Mouse (Mus musculus): ENCODE results near the gene Gm11758.
"Not testable (repeated sequence)": the region's sequence is repeated elsewhere in the genome, so short reads cannot be mapped to it uniquely, and the experiment has no call there.

DNA sequence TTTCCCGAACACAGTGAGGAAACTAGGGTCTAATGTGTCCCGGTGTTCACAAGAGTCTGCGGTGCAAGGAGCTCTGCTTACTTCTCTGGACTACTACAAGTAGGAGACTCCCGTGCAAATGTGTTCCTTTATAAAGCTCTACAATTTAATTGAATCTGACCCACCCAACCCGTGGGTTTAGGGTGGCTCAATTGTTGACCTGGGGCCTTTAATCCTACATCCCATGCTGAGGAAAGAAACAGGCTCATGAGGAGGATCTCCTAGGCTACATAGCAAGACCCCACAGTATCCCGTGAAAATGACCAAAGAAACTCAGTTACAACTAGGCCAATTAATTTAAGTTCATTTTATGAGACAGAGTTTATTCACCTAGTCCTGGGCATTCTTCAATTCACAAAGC, 44.6 kb upstream of the Gm11758 start, which contains the start of gene Gm11756:
- TF ChIP-seq GATA1 (IDR thresholded peaks at IDR 0.05; ENCODE audit: borderline replicate concordance, low read length); FLI1 (IDR thresholded peaks at IDR 0.05; ENCODE audit: low read length): not testable (repeated sequence)
